Mouse (Mus musculus) induced T-regulatory cell, adult 2 months (primary cell): ENCODE measurements around the gene Pvalb.

Experiments
- DNase-seq: peaks from one replicate; pipeline ENCODE4 v3.0.0-alpha.2; 2012; ENCODE audit warnings: low read depth

Gene Pvalb

DNA sequence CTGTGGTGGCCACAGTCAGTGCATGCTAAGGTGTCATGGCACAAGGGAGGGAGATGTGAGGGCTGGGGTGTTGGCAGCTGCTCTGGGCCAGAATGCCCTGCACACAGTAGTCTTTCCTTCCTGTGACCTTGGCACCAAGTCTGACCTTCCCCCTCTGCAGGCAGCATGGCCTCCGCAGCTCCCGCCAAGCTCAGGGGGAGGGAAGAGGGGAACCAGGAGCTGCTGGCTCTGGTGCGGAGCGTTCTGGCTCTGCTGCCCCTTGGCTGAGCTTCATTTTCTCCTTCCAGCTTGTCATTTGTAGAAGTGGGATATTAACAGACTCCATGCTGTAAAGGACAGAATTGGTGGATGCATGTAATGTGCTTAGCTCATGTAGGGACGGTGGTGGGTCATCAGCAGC, 47.9 kb downstream of the Pvalb start:
- DNase-seq = no peak

DNA sequence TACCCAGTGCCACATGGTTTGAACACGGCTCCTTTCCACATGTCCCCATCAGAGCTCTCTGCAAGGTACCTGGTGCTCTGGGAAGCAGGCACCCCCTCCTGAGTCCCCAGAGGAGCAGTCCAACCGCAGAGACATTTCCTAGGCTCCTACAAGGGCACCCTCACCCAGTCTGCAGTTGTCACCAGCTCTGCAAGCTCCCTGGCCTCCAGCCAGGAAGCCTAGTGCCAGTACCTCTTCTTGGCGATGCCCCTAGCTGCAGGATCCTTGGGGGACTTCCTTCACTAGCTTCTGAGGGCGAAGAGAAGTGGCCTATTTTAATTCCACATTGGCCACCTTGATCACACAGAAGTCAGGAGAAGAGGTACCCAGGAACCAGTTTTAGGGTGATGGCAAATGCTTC, 48.4 kb downstream of the Pvalb start:
- no peak for DNase-seq

DNA sequence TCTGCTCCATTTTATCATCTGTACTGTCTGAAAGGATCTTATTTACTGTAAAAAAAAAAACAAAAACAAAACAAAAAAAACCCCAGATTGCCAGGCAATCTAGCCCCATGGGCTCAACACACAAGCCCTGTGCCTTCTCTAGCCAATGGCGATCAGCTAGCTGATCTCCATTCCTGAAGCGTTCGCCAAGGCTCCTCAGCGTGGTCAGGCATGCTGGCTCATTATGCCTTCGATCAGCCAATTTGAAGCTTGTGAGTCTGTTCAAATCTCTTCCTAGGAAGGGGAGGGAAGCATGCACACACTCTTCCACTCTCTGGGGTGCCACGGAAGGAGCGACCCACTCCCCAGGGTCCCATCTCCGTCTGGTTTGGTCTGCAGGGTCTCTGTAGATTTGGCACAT, 48.9 kb downstream of the Pvalb start:
- DNase-seq = no peak

DNA sequence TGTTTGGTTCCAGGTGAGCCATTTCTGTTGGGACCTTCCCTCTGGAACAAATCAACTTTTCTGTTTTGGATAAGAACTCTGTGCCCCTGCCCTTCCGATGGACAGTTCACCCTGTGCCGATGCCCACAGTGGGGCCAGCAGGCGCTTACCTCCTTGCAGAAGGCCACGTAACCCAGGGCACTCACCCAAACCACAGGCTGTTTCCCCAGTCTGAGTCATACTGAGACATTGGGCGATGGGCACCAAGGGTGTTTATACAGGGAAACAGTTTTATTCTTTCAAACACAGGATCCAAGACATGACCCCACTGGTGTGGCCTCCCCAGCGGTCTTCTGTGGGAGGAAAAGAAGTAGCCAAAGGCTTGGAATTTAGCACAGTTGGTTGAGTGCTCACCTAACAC, 50.8 kb downstream of the Pvalb start:
- DNase-seq = no peak

DNA sequence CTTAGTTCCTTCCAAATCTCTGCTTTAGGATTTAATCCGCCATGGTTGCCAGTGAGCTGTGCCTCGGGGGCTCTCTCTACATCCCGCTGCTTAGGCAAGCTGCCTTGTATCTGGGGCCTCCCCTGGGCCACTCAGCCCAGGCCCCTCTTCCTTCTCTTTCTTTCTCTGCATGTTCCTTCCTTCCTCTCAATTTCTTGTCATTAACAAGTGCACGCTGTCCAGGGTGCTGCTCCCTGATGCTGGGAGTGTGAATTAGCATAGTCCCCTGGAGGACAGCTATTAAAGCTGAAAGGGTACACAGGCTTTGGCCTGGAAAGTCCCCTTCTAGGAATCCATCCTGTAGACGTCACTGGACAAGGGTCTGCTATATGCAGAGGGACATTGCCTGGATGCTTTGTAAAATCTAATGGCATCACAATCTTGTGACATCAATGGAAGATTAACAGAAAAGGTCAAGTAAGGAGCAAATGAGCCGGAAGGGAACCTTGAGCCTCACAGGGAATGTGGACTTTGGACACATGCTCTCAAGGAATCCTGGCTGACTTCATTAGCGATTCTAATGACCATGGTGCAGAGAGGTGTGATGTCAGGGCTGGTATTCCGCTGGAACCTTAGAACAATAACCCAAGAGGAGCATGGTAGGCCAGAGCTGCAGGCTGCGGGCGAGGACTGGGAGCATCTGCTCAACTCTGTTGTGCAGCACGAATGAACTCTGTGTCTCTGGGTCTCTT, 53.0 kb downstream of the Pvalb start:
- no peak for DNase-seq

DNA sequence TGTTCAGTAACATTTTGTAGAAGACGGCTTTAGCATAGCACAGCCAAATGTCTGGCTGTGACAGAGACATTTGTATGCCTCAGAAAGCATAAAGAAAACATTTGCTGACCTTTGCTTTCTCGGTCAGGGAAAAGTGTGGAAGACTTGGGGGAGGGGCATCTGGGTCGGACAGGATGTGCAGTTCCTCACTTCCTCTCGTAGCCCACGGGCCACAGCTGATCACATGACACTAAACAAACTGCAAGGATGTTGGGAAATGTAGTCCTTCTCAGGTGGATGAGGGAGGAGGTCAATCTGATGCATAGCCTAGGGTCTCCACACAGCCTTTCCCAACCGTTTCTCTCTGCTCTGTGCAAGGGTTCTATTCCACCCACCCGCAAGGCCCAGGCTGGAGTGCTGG, 57.6 kb downstream of the Pvalb start:
- DNase-seq = no peak
